28 mouse cellular contexts compared by ENCODE assay signal in genomic region chr3:18428908-18429307, GRCm38 (mm10).
DNase-seq lines count a peak whose midpoint lies in the region; ATAC-seq lines count a peak whose summit lies in the region.
"Had no signal": no experiment of that assay in that cellular context is flagged by ENCODE, and none has a peak within 500 bp of the region (broad histone marks: within the 10 kb centered on the region; RNA-seq: fewer than 3 reads in every experiment).

No protein-coding gene starts in this region.

- H3K9me3 ChIP-seq in liver, embryonic 11.5 days (ENCODE audit: control insufficient read depth, low read length), result no peaks in the 10 kb centered on the region
- H3K9me3 ChIP-seq in liver, embryonic 12.5 days (replicated peaks), result no peaks in the 10 kb centered on the region
- no peaks in the 10 kb centered on the region for H3K9me3 ChIP-seq in liver, embryonic 15.5 days (replicated peaks)
- H3K9me3 ChIP-seq: embryonic facial prominence, embryonic 10.5 days; embryonic facial prominence, embryonic 13.5 days; forebrain, embryonic 13.5 days; hindbrain, embryonic 10.5 days; hindbrain, embryonic 13.5 days had no signal

- H3K36me3 ChIP-seq in liver, embryonic 11.5 days (ENCODE audit: control insufficient read depth, insufficient read depth, low read length), result no peaks in the 10 kb centered on the region
- H3K36me3 ChIP-seq in liver, embryonic 12.5 days, result no peaks in the 10 kb centered on the region
- no peaks in the 10 kb centered on the region for H3K36me3 ChIP-seq in liver, embryonic 15.5 days (replicated peaks)
- H3K36me3 ChIP-seq: embryonic facial prominence, embryonic 10.5 days; embryonic facial prominence, embryonic 13.5 days; hindbrain, embryonic 10.5 days; hindbrain, embryonic 13.5 days had no signal

- no peak overlapping the region for H3K27ac ChIP-seq in liver, embryonic 11.5 days (ENCODE audit: low read depth, low read length)
- H3K27ac ChIP-seq in liver, embryonic 12.5 days, result no peak overlapping the region
- no peak overlapping the region for H3K27ac ChIP-seq in liver, embryonic 15.5 days (replicated peaks)
- H3K27ac ChIP-seq: embryonic facial prominence, embryonic 10.5 days; embryonic facial prominence, embryonic 13.5 days; forebrain, embryonic 13.5 days; gastrocnemius, adult 2 months; hindbrain, embryonic 10.5 days; hindbrain, embryonic 13.5 days had no signal

- no peak overlapping the region for H3K4me3 ChIP-seq in liver, embryonic 11.5 days (ENCODE audit: low read depth, low read length)
- H3K4me3 ChIP-seq in liver, embryonic 12.5 days, result no peak overlapping the region
- H3K4me3 ChIP-seq in liver, embryonic 15.5 days (replicated peaks), result no peak overlapping the region
- H3K4me3 ChIP-seq: embryonic facial prominence, embryonic 10.5 days; embryonic facial prominence, embryonic 13.5 days; erythroblast, embryonic 14.5 days; forebrain, embryonic 13.5 days; gastrocnemius, adult 2 months; hindbrain, embryonic 10.5 days; hindbrain, embryonic 13.5 days had no signal

- peak; percentile 43; the same call in 1 of the 2 replicates for ATAC-seq in liver, embryonic 11.5 days (replicated peaks; ENCODE audit: low FRiP score)
- peak; percentile 32; the same call in 1 of the 2 replicates for ATAC-seq in liver, embryonic 12.5 days
- peak; percentile 63 for ATAC-seq in liver, embryonic 15.5 days (ENCODE audit: insufficient read depth)
- ATAC-seq: activated CD4-positive, CD25-positive, alpha-beta regulatory T cell, adult 4 months; CD4-positive, CD25-positive, alpha-beta regulatory T cell, adult 4 months; forebrain, embryonic 13.5 days; forebrain, embryonic 16.5 days; hindbrain, embryonic 16.5 days had no signal

- no peaks in the 10 kb centered on the region for H3K27me3 ChIP-seq in liver, embryonic 11.5 days (replicated peaks; ENCODE audit: control insufficient read depth, insufficient read depth, low read length)
- H3K27me3 ChIP-seq in liver, embryonic 12.5 days (replicated peaks), result no peaks in the 10 kb centered on the region
- H3K27me3 ChIP-seq in liver, embryonic 15.5 days, result no peaks in the 10 kb centered on the region
- H3K27me3 ChIP-seq: embryonic facial prominence, embryonic 13.5 days; forebrain, embryonic 13.5 days; hindbrain, embryonic 13.5 days had no signal

- 73% methylated on average over 1 of the region's 1 CpGs for WGBS in liver, embryonic 11.5 days
- WGBS in liver, embryonic 12.5 days (ENCODE audit: insufficient replicate concordance), result 82% methylated on average over 1 of the region's 1 CpGs
- WGBS in liver, embryonic 15.5 days (ENCODE audit: insufficient replicate concordance), result 62% methylated on average over 1 of the region's 1 CpGs

- no peak overlapping the region for H3K4me2 ChIP-seq in liver, embryonic 11.5 days
- H3K4me2 ChIP-seq in liver, embryonic 12.5 days, result no peak overlapping the region
- H3K4me2 ChIP-seq in liver, embryonic 15.5 days, result no peak overlapping the region
- H3K4me2 ChIP-seq: embryonic facial prominence, embryonic 13.5 days; forebrain, embryonic 13.5 days; heart, embryonic 11.5 days; hindbrain, embryonic 13.5 days had no signal

- intact Hi-C loops in heart, postnatal 14 days (cut with DNase I), result no loop called here

- no peak overlapping the region for H3K9ac ChIP-seq in liver, embryonic 11.5 days (ENCODE audit: low read depth, low read length)
- no peak overlapping the region for H3K9ac ChIP-seq in liver, embryonic 12.5 days
- H3K9ac ChIP-seq in liver, embryonic 15.5 days, result no peak overlapping the region
- H3K9ac ChIP-seq: embryonic facial prominence, embryonic 13.5 days; forebrain, embryonic 13.5 days; hindbrain, embryonic 13.5 days had no signal

- H3K4me1 ChIP-seq in liver, embryonic 11.5 days (replicated peaks; ENCODE audit: control insufficient read depth, insufficient read depth, low read length), result no peaks in the 10 kb centered on the region
- H3K4me1 ChIP-seq in liver, embryonic 12.5 days, result no peaks in the 10 kb centered on the region
- H3K4me1 ChIP-seq in liver, embryonic 15.5 days (replicated peaks), result no peaks in the 10 kb centered on the region
- H3K4me1 ChIP-seq: embryonic facial prominence, embryonic 10.5 days; embryonic facial prominence, embryonic 13.5 days; forebrain, embryonic 13.5 days; hindbrain, embryonic 10.5 days; hindbrain, embryonic 13.5 days had no signal

- no peak for DNase-seq in liver, embryonic 11.5 days (ENCODE audit: low spot score)
- DNase-seq in layer of hippocampus, postnatal 36 days, result no peak
- no peak for DNase-seq in T-cell, adult 2 months (ENCODE audit: low spot score)
- DNase-seq in heart, postnatal 14 days, result no peak
- DNase-seq: adrenal gland, adult 8-10 months; adrenal gland, postnatal 25 days; cerebellum, adult 11-12 months; cerebellum, adult 8-10 months; cerebellum, postnatal 10 days; cerebellum, postnatal 36 days; embryo, embryonic 11 days; gastrocnemius, adult 2 months; gastrocnemius, postnatal 14 days; heart, adult 11 months; heart, postnatal 36 days had no signal
